Mouse (Mus musculus) limb, embryonic 14.5 days (tissue): Measurements from ENCODE around the gene Pip4k2a. TPM values are rescaled to one million over a fixed set of nuclear protein-coding genes. Genes with fewer than 3 reads are reported as not detected.
A peak's percentile ranks its signal among the peaks of the same experiment; 100 is the strongest.

Experiments
- ATAC-seq: fragments of 200-750 bp; cut with Nextera tagmentation; 2 replicates; pipeline ENCODE4 v1.8.0; 2017; ENCODE audit warnings: low read depth, moderate number of reproducible peaks, moderate TSS enrichment; ENCODE audit not compliant: low FRiP score
- DNase-seq: peaks from one replicate; pipeline ENCODE4 v3.0.0-alpha.2; 2015; ENCODE audit warnings: low spot score
- H3K27ac ChIP-seq: fragments of 300-500 bp; sonication (generic); replicated peaks from 2 replicates; pipeline ENCODE4 v1.5.1; 2014; ENCODE audit warnings: low read depth, mild to moderate bottlenecking, low read length, moderate library complexity, mixed read lengths
- H3K27me3 ChIP-seq: fragments of 300-500 bp; sonication (generic); 2 replicates; pipeline ENCODE4 v1.6.1; 2014; ENCODE audit warnings: low read length, mixed read lengths; ENCODE audit not compliant: control insufficient read depth, insufficient read depth
- H3K36me3 ChIP-seq: fragments of 300-500 bp; sonication (generic); 2 replicates; pipeline ENCODE4 v1.6.1; 2014; ENCODE audit warnings: mild to moderate bottlenecking, low read length, moderate library complexity, mixed read lengths; ENCODE audit not compliant: control insufficient read depth, insufficient read depth
- H3K4me1 ChIP-seq: fragments of 300-500 bp; sonication (generic); 2 replicates; pipeline ENCODE4 v1.6.1; 2014; ENCODE audit warnings: antibody characterized with exemption, low read length, mixed read lengths; ENCODE audit not compliant: control insufficient read depth, insufficient read depth
- H3K4me2 ChIP-seq: fragments of 300-500 bp; sonication (generic); replicated peaks from 2 replicates; pipeline ENCODE4 v1.6.1; 2014; ENCODE audit warnings: low read depth, mild to moderate bottlenecking, low read length, moderate library complexity; ENCODE audit not compliant: severe bottlenecking
- H3K4me3 ChIP-seq: fragments of 300-500 bp; sonication (generic); replicated peaks from 2 replicates; pipeline ENCODE4 v1.5.1; 2014; ENCODE audit warnings: low read length
- H3K9ac ChIP-seq: fragments of 300-500 bp; sonication (generic); 2 replicates; pipeline ENCODE4 v1.6.1; 2014; ENCODE audit warnings: mild to moderate bottlenecking, low read depth, low read length, moderate library complexity; ENCODE audit not compliant: severe bottlenecking
- H3K9me3 ChIP-seq: fragments of 300-500 bp; sonication (generic); 2 replicates; pipeline ENCODE4 v1.6.1; 2016; ENCODE audit warnings: low read length; ENCODE audit not compliant: control insufficient read depth
- POLR2A ChIP-seq: fragments of 200-500 bp; IDR thresholded peaks from 2 replicates; pipeline ENCODE4 v1.8.0; 2012; ENCODE audit warnings: inconsistent platforms, mild to moderate bottlenecking, moderate library complexity, borderline replicate concordance; ENCODE audit not compliant: insufficient read depth, insufficient read length; ENCODE audit errors: extremely low read depth
- WGBS: fragments of 180-500 bp; shearing (Covaris S2); extraction: QIAGEN DNeasy Blood & Tissue Kit; methylation state at CpG from one replicate; pipeline ENCODE4 v1.1.7; 2014; 5-methylcytosine and 5-hydroxymethylcytosine counted together
- polyA plus RNA-seq, 2 experiments: library from polyadenylated mRNA; depleted of rRNA in 1 of 2; stranded (reverse) in 1 of 2; unstranded in 1 of 2; fragments of >200 nt; fragmentation: Nextera tagmentation in 1 of 2; extraction: Ambion mirVana in 1 of 2; gene quantifications; 2 replicates each; pipeline versions ENCODE4 v1.2.1 to v1.2.3; 2012 to 2014

The Pip4k2a gene
- polyA plus RNA-seq, 2 experiments: 12.1 to 13.2 TPM

DNA sequence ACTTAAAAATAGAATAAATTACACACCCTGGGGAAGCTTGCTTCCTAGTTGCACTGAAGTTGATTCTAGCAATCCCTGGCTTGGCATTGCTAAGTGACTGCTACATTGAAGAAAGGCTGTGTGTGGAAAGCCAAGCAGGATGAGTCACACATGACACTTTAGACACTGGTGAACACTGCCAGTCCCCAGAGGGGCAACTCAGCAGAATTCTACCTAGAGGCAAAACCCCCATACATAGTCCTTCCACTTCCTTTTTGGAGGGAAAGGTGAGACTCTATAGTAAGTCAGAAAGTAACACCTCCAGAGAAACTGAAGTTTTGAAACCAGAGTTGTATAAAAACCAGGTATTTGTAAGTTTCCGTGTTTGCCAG lies 80.6 kb downstream of the Pip4k2a start:
- Histone ChIP-seq H3K9ac (no peak overlapping the region), H3K27ac (no peak overlapping the region), H3K36me3 (no peaks in the 10 kb centered on the region), H3K9me3 (no peaks in the 10 kb centered on the region), H3K4me3 (no peak overlapping the region), H3K27me3 (no peaks in the 10 kb centered on the region), H3K4me1 (peaks cover 17% of the 10 kb centered on the region; the same call in 1 of the 2 replicates), H3K4me2 (no peak overlapping the region)
- no peak for TF ChIP-seq POLR2A
- 73% methylated on average over 1 of the region's 1 CpGs for WGBS
- ATAC-seq (no peak), DNase-seq (no peak)

DNA sequence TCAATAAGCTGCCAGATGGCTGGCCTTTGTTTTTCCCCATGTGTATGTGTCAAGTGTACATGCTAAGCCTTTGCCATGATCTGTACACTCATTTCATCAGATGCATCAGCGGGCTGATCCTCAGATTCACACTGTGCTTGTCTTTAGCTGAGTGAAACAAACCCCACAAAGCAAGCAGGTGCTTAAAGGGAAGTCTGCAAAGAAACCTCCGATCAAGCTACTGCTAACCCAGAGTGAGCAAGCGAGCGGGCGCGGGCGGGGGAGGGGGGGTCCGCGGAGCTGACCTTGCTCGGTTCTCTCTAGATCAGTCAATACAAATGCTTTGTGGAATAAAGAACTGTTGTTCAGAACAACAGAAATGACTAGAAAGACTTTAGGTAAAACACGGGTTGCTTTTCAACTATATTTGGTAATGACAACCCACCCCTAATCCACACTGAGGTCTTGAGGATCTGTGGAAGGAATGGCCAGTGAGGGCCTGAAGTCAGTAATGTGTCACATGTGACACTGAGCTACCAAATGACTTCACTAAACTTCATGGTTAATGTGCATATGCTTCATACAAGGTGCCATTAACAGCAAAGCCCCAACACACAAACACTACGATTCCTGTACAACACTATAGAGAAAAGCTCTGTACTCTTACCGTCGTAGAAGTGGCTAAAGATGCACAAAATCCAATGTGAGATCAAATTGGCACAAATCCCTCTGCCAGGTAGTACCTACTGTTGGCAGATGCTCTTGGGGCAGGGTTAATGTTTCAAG lies 81.1 kb downstream of the Pip4k2a start:
- ATAC-seq (no peak), DNase-seq (no peak)
- no peaks in the 10 kb centered on the region for H3K36me3 ChIP-seq
- 77% methylated on average over 14 of the region's 14 CpGs for WGBS
- no peaks in the 10 kb centered on the region for H3K27me3 ChIP-seq
- no peaks in the 10 kb centered on the region for H3K9me3 ChIP-seq
- TF ChIP-seq POLR2A: no peak
- H3K9ac ChIP-seq: no peak overlapping the region
- peaks cover 17% of the 10 kb centered on the region; the same call in 1 of the 2 replicates for H3K4me1 ChIP-seq
- no peak overlapping the region for H3K4me3 ChIP-seq
- H3K4me2 ChIP-seq: no peak overlapping the region
- H3K27ac ChIP-seq: no peak overlapping the region

DNA sequence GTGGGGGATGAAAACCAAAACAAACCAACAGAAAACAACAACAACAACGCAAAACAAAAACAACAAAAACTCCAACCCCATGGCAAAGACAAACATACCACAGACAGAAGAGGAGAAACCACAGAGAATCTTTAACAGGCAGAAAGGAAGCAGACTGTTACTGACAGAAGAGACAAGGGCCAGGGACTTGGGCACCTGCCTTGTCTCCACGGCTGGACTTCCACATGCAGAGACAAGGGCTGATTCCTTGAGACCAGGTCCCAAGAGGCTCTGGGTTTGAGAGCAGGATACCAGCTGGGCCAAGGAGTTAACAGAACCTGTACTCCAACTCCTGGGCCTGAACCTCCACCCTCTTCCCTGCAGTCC lies 81.9 kb downstream of the Pip4k2a start:
- Histone ChIP-seq H3K27ac (no peak overlapping the region), H3K4me3 (no peak overlapping the region), H3K9ac (no peak overlapping the region), H3K9me3 (no peaks in the 10 kb centered on the region), H3K36me3 (no peaks in the 10 kb centered on the region), H3K4me1 (peaks cover 17% of the 10 kb centered on the region; the same call in 1 of the 2 replicates), H3K4me2 (no peak overlapping the region), H3K27me3 (no peaks in the 10 kb centered on the region)
- ATAC-seq (no peak), DNase-seq (no peak)
- WGBS: 64% methylated on average over 2 of the region's 2 CpGs
- no peak for TF ChIP-seq POLR2A

DNA sequence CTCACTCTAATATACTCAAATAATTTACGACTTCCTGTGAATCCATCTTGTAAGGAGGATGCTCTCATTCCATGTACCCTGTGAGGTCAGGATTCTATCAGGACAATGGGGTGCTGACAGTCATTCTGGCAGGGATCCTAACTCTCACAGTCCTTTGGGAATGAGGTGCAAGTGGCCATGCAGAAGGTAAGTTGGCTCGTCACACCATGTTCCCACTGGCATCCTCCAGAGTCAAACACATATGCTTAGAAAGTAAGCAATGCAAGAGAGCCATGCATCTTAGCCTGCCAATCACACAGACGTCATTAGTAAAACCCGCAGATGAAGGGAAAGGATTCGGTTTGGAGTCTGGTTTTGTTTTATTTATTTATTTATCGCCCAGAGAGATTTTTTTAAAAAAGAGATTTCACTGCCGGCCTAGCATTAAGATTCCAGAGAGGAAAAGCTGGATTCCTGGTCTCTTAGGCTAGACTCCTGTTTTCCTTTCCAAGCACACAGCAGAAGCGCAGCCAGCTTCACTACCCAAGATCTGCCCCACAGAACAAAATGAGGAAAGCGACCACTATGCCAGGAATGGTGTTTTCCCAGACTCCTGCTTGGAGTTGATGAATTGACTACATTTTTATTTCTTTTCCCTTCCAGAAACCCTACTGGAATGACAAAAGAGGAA lies 82.4 kb downstream of the Pip4k2a start:
- Histone ChIP-seq H3K27me3 (no peaks in the 10 kb centered on the region), H3K4me3 (no peak overlapping the region), H3K36me3 (no peaks in the 10 kb centered on the region), H3K4me1 (peaks cover 17% of the 10 kb centered on the region; the same call in 1 of the 2 replicates), H3K4me2 (no peak overlapping the region), H3K27ac (no peak overlapping the region), H3K9me3 (no peaks in the 10 kb centered on the region), H3K9ac (no peak overlapping the region)
- WGBS: 56% methylated on average over 9 of the region's 9 CpGs
- no peak for TF ChIP-seq POLR2A
- DNase-seq (no peak), ATAC-seq (no peak)

DNA sequence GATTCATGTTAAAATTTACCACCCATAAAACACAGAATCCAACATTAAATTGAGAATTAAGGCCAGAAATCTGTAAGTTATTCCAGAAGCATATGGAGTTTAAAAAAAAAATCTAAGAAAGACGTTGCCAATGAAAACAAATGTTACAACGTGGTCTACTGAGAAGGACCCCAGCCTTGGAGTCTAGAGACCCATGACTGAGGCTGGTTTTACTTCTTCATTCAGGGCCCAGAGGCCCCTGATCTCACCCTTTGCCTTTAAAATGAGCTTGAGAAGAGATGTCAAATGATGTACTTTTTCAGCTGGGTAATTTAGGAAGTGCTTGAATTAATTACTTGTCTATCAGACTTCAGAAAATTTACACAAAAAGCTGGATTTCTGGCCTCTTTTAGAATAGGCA lies 83.2 kb downstream of the Pip4k2a start:
- ATAC-seq: no peak
- Histone ChIP-seq H3K27ac (no peak overlapping the region), H3K36me3 (no peaks in the 10 kb centered on the region), H3K9ac (no peak overlapping the region), H3K4me1 (peaks cover 10% of the 10 kb centered on the region; the same call in 1 of the 2 replicates), H3K4me3 (no peak overlapping the region), H3K9me3 (no peaks in the 10 kb centered on the region), H3K27me3 (no peaks in the 10 kb centered on the region), H3K4me2 (no peak overlapping the region)
- peak; percentile 12 for DNase-seq
- WGBS: 37% methylated on average over 2 of the region's 2 CpGs
- no peak for TF ChIP-seq POLR2A
